Mouse (Mus musculus) lung, adult 10 weeks (tissue): ENCODE data around the gene Oasl2. TPM values are rescaled to one million over a fixed set of nuclear protein-coding genes. Genes with fewer than 3 reads are reported as not detected.

Experiments
- polyA plus RNA-seq: library from polyadenylated mRNA; stranded (reverse); fragments of 350-450 nt; fragmentation: Illumina TruSeq; extraction: RNeasy Lipid Tissue Mini Kit (QIAGEN cat#74804); gene quantifications from one replicate; pipeline ENCODE4 v1.2.3, GENCODE M21; 2014; ENCODE audit warnings: low read depth, low replicate concordance; ENCODE audit not compliant: insufficient read depth

The Oasl2 gene
- polyA plus RNA-seq: 23.5 TPM

DNA sequence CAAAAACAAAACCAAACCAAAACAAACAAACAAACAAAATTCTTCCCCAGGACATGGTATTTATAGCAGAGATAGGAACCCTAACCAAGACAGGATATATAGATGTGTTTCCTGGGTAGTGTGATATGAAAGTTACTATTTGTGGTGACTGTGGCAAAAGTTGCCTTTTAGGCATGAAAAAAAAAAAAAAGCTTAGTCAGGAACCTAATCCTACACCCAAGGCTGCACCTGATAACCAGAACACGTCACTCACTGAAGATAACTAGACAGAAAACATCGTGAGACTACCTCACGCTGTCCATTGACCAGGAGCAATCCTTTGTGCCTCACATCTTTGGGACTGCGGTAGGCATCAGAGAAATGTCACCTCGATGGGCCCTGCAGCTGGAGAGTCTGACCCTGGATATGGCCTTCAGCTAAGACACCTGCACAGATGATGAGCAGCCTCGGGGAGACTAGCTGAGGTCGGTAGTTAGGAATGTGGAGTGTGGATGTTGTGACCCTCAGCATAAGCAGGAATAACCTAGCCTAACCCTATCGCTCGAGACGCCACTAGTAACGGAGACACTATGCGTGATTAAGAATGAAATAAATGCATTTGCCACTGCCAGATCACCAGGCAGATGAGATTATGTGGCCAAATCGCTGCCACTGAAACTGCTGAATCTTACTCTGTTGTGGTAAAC lies at the start of gene Oasl2:
TSS of gene Oasl2 (plus strand) at position 249 of the 686 bp plus-strand sequence.

DNA sequence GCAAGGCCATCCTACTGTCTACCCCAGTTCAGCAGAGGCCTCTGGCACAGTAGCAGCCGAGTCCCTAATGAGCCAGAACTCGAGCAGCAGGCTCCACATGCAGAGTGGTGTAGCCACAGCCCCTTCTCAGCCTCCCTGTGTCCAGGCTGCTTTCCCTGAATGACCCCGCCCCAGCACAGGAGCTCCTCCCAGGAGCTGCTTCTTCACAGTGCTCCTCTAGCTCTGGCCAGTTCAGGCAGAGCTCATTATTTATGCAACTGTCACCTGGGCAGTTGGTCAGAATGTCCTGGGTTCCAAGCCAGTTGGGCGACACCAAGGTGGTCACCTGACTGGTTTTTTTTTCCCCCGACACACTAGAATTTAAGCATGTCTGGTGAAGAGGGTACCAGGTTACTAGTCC lies 43.4 kb upstream of the Oasl2 start, which contains the start of gene 4930519G04Rik:
TSS of gene 4930519G04Rik (plus strand) at position 301 of the 400 bp plus-strand sequence.

DNA sequence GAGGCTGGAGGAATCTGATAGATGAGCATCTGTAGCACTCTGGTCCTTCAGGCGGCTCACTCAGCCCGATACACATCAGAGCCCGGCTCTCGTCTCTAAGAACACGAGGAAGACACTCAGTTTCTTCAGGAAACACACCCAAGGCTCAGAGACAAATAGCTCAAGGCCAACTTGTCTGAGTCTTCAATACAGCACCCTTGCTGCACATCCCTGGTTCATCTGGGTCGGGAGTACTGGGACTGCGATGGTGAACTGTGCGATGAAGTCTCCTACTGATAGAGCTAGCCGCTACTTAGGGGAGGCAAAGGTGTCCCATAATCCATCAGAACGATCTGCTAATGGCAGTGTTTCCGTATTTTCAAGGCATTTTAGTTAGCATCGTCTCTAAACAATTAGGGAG lies 38.2 kb upstream of the Oasl2 start, which contains the start of gene Gm9936:
TSS of gene Gm9936 (minus strand) at position 101 of the 400 bp plus-strand sequence.

DNA sequence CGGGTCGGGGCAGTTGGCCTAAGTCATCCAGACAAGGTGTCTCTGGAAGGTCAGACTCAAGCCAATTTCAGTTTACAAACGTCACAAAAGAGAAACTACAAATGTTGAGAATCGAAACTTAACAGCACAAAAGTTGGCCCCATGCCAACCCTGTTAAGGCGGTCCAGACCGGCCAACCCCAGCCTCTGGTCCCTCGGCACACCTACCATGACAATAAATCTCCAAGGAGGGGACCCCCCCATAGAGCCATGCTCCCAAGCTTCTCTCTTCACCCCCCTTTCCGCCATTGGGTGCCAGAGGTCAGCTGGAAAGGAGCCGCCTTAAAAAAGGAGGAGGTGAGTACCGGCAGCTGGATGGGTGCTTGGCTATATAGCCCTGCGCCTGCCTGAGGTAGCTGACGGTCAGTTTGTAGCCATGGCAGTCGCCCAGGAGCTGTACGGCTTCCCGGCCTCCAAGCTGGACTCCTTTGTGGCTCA lies 26.3 kb downstream of the Oasl2 start, which contains the start of gene Oasl1:
TSS of gene Oasl1 (plus strand) at position 243 of the 476 bp plus-strand sequence.

DNA sequence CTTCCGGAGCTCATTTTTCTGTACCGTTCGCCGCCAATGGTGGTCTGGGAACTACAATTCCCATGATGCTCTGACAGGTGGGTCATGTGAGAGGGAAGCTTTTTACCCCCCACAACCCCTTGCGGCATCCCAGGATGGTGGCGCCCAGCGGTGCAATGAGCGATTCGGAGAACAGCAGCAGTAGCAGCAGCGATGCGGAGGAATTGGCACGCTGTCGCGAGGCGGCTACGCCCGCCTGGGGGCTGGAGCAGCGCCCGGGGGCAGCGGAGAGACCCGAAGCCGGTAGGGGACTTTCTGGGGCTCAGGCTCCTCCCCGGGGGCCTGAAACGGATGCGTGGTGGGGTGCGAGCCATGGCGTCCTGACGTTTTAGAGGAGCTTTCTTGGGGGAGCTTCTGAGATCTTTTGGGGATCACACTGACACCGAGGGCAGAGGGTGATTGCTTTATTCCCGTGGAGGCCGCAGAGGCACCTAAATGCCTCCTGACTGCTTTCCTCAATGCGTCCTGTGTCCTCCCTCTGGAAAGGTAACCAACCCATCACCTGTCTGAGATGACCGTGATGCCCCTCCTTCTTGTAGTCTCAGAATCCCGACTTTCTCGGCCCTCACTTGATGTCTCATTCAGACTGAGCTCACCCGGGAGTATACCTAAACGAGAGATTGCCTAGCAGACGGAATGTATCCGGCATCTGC lies 45.5 kb downstream of the Oasl2 start, which contains the start of gene 2210016L21Rik:
TSS of gene 2210016L21Rik (plus strand) at position 85 of the 692 bp plus-strand sequence.

Other genes starting within 250 kb of the Oasl2 start
- 3.0 TPM for gene Trpv4, start 238.5 kb upstream of the Oasl2 start, polyA plus RNA-seq
- gene Gltp, start 206.0 kb upstream of the Oasl2 start, polyA plus RNA-seq: 81.2 TPM
- gene Tchp, start 189.2 kb upstream of the Oasl2 start, polyA plus RNA-seq: 6.7 TPM
- gene Ankrd13a, start 122.3 kb upstream of the Oasl2 start, polyA plus RNA-seq: 67.3 TPM
- 23.3 TPM for gene Git2, start 121.4 kb upstream of the Oasl2 start, polyA plus RNA-seq
- gene 1500011B03Rik, start 73.5 kb upstream of the Oasl2 start, polyA plus RNA-seq: 17.3 TPM
- not detected for gene 4930519G04Rik, start 43.3 kb upstream of the Oasl2 start, polyA plus RNA-seq
- gene Gm9936, start 38.3 kb upstream of the Oasl2 start, polyA plus RNA-seq: not detected
- 1.5 TPM for gene Oasl1, start 26.3 kb downstream of the Oasl2 start, polyA plus RNA-seq
- gene 2210016L21Rik, start 45.2 kb downstream of the Oasl2 start, polyA plus RNA-seq: 18.9 TPM
- gene Hnf1a, start 74.2 kb downstream of the Oasl2 start, polyA plus RNA-seq: not detected
- 31.4 TPM for gene Sppl3, start 114.2 kb downstream of the Oasl2 start, polyA plus RNA-seq
- not detected for gene Gm10401, start 201.4 kb downstream of the Oasl2 start, polyA plus RNA-seq
- 28.8 TPM for gene Acads, start 222.4 kb downstream of the Oasl2 start, polyA plus RNA-seq
- 24.9 TPM for gene Unc119b, start 238.0 kb downstream of the Oasl2 start, polyA plus RNA-seq